Mouse (Mus musculus): Measurements from ENCODE around the gene Cul9. TPM values are rescaled to one million over a fixed set of nuclear protein-coding genes. Genes with fewer than 3 reads are reported as not detected.
"Not testable (repeated sequence)": the region's sequence is repeated elsewhere in the genome, so short reads cannot be mapped to it uniquely, and the experiment has no call there.

The Cul9 gene
- total RNA-seq (2021), result 10 to 100 TPM; 13.8 to 18.8 TPM

GRCm38 (mm10) chr17:46545813-46546564 is at the start of gene Cul9:
TSS of gene Cul9 (minus strand) at chr17:46546388.
- DNase-seq, result peak; percentile 80 to 87
- intact Hi-C loops (cut with DNase I), result no loop called here

- intact Hi-C loops (cut with DNase I), result no loop called here
- DNase-seq, result no peak
These were observed 49.1 kb upstream of the Cul9 start for GRCm38 (mm10) chr17:46595336-46595735.

- no peak for DNase-seq
- intact Hi-C loops (cut with DNase I), result no loop called here
These were observed 48.4 kb upstream of the Cul9 start for GRCm38 (mm10) chr17:46594606-46595005.

DNA sequence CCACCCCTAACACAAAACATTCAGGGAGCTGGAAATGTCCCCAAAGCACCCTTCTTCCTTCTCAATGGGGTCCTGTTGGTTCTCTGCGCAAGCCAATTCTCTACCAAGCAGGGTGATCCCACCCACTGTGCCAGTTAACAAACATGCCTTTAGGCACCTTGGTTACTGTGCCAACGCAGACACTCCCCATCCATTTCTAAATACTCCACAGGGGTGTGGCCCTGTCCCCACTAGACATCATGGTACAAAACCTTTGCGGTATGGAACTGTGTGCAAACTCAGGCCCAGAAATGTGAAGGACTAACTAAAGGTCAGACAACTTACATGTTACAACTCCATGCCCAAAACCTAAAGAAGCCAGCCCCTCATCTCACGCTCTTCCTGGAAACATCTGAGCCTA is 46.9 kb upstream of the Cul9 start:
- intact Hi-C loops (cut with DNase I), result no loop called here
- no peak for DNase-seq

DNA sequence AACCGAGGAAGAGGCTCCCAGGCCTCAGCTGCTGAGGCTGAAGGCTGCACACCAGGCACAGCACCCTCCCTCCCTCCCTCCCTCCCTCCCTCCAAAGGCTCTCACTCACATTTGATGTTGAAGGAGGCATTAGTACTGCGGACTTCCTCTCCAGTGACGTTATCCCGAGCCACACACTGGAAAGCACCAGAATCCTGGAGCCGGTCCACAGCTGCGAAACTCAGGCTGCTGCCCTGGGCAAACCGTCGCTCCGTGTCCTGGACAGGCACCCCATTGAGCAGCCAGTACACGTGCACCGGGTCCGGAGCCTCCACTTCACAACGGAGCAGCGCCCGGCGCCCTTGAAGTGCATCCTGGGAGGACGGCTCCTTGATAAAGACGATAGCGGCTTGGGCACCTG is 45.2 kb upstream of the Cul9 start:
- DNase-seq, result peak; percentile 34 to 37
- intact Hi-C loops (cut with DNase I), result no loop called here

- intact Hi-C loops (cut with DNase I), result no loop called here
- DNase-seq, result no peak
These were observed 44.3 kb upstream of the Cul9 start for GRCm38 (mm10) chr17:46590439-46590838.

GRCm38 (mm10) chr17:46589635-46590314 is 43.6 kb upstream of the Cul9 start:
- intact Hi-C loops (cut with DNase I), result loop anchor here (1.0 kb wide), 1 partner anchor 64 kb away; no protein-coding TSS in a partner anchor
- no peak for DNase-seq

- DNase-seq, result no peak
- intact Hi-C loops (cut with DNase I), result loop anchor here (1.0 kb wide), 1 partner anchor 64 kb away; no protein-coding TSS in a partner anchor
These were observed 42.7 kb upstream of the Cul9 start for GRCm38 (mm10) chr17:46588913-46589312.

DNA sequence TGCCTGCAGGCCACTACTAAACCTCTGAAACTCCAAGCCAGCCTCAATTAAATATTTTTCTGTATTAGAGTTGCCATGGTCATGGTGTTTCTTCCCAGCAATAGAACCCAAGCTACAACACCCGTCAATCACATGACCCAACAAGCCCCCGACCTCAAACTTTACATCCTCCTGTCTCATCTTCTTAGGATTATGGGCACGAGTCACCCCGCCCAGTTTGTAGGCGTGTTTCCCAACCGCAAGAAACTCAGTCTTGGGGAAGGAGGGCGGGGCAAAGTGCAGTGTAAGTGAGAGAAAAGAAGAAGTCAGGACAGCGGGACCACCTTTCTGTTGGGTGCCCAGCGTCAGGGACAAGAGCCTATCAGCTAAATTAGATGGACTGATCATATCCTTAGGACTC is 42.0 kb upstream of the Cul9 start:
- intact Hi-C loops (cut with DNase I), result no loop called here
- DNase-seq, result no peak

GRCm38 (mm10) chr17:46586327-46586726 is 40.1 kb upstream of the Cul9 start:
- intact Hi-C loops (cut with DNase I), result no loop called here
- no peak for DNase-seq

DNA sequence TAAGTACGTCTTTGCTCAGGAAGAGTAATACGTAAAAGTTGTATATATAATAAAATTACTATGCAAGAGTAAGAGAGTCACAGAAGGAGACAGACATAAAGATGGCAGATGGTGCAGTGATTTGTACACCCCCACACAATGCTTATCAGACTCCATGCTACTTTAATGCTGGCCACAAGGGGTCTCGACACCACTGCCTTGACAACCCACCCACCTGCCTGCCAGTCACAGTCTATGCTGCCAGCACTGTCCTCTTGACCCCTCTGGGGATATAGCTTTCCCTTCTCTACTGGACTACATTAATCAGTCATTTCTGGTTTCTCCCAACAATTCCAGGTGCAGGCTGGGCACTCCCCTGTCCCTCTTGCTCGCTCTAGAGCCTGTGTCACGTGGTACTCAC is 32.5 kb upstream of the Cul9 start:
- DNase-seq, result no peak
- intact Hi-C loops (cut with DNase I), result no loop called here

GRCm38 (mm10) chr17:46576070-46576469 is 29.9 kb upstream of the Cul9 start:
- DNase-seq, result peak in 1 of 2 experiments; percentile 40
- intact Hi-C loops (cut with DNase I), result no loop called here

DNA sequence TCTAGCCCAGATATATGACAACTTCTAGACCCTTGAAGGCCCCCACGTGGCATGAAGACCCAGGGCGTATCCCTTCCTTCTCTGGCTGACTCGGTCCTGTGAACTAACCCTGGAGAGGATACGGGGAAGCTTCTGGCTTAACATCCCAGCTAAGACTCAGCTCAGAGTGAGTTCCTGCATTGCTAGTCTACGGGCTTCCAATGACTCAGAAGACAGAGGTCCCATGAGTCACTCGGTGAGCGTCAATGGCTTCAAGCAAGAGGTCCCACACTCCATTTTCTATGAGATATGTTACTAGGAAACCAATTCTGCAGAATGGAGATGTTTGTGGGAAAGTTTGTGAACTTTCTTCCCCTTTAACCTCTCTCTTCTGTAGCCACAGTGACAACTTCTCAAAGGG is 28.3 kb upstream of the Cul9 start:
- no peak for DNase-seq
- intact Hi-C loops (cut with DNase I), result no loop called here

- no peak for DNase-seq
- intact Hi-C loops (cut with DNase I), result no loop called here
These were observed 24.8 kb upstream of the Cul9 start for GRCm38 (mm10) chr17:46571005-46571404.

GRCm38 (mm10) chr17:46559146-46559545 is 13.0 kb upstream of the Cul9 start:
- no peak for DNase-seq
- intact Hi-C loops (cut with DNase I), result loop anchor here (5.0 to 10.0 kb wide), 2 partner anchors 78 to 146 kb away; partner anchors contain the start of gene Ppp2r5d

DNA sequence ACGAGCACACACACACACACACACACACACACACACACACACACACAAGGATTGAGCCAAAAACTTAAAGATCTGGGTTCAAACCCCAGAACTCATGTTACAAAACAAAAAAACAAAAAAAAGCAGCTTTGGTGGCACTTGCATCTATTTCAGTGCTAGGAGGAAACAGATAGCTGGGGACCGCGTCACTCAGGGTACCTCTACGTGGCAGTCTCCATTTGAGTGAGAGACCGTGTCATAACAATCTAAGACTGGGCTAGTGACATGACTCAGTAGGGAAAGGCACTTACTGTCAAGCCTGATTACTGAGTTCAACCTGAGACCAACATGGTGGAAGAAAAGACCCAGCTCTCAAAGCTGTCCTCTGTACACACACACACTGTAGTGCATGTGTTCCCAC is 12.0 kb upstream of the Cul9 start:
- intact Hi-C loops (cut with DNase I), result loop anchor here (5.0 to 10.0 kb wide), 2 partner anchors 79 to 147 kb away; partner anchors contain the start of gene Ppp2r5d

GRCm38 (mm10) chr17:46557321-46557720 is 11.1 kb upstream of the Cul9 start:
- DNase-seq, result not testable (repeated sequence)
- intact Hi-C loops (cut with DNase I), result loop anchor here (5.0 to 10.0 kb wide), 2 partner anchors 80 to 147 kb away; partner anchors contain the start of gene Ppp2r5d

More for the DNA sequence above, 12.0 kb upstream of the Cul9 start:
- no peak for DNase-seq

DNA sequence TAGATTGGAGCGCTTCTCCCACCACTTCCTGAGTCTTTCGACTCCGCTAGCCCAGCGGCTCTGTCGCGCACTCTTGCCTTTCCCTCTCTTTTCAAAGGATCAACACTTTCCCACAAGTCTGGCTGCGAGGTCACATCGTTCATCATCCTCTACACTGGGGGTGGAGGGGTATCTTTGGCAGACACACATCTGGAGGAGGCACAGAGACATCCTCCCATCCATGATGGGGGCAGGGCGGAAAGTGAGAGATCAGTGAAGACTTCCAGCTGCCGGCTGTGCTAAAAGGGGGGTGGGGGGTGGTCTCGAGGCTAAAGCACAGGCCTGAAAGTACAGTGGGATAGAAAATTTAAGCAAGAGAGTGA is 10.4 kb upstream of the Cul9 start:
- intact Hi-C loops (cut with DNase I), result loop anchor here (5.0 to 10.0 kb wide), 2 partner anchors 81 to 148 kb away; partner anchors contain the start of gene Ppp2r5d
- DNase-seq, result no peak

DNA sequence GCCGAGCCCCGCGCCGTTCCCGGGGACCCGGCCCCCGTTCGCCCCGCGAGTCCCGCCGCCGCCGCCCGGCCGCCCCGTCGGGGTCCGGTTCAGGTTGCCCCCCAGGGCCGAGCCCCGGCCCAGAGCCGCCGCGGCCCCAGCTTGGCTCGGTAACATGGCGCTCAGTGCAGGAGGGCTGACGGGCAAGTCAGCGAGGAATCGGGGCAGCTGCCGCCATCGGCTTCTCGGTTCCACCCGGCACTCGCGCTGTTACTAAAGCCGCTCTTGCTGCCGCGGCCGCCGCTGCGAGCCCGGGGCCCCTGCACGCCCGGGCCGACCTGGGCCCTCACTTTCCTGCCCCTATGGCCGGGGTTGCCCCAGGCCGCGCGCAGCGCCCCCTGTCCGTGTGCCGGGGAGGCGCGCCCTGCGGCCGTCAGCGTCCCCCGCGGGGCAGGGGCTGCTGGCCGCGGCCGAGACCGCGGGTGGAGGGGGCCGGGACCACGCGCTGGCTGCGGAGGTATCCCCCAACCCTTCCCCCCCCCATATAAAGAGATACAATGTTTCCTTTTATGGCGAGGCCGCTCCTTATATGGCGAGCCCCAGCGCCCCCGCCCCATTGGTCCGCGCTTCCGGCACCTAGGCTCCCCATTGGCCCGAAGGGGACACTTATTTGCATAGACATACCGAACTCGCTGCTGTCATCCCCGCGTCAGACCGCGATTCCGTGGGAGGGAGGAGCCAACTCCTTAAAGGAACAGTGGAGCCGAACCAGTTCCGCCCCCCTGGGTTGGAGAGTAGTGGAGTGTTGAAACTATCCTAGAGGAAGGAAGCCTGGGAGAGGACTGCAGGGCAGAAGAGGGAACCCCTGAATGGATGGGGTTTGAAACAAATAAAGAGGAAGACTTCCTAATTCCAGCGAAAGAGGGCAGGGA is 9.7 kb upstream of the Cul9 start, which contains the start of gene Srf:
Srf (minus strand) TSS at position 503 of the 911 bp plus-strand sequence.
- intact Hi-C loops (cut with DNase I), result loop anchor here (5.0 to 10.0 kb wide), 2 partner anchors 81 to 149 kb away; partner anchors contain the start of gene Ppp2r5d
- DNase-seq, result peak; percentile 97 to 98

DNA sequence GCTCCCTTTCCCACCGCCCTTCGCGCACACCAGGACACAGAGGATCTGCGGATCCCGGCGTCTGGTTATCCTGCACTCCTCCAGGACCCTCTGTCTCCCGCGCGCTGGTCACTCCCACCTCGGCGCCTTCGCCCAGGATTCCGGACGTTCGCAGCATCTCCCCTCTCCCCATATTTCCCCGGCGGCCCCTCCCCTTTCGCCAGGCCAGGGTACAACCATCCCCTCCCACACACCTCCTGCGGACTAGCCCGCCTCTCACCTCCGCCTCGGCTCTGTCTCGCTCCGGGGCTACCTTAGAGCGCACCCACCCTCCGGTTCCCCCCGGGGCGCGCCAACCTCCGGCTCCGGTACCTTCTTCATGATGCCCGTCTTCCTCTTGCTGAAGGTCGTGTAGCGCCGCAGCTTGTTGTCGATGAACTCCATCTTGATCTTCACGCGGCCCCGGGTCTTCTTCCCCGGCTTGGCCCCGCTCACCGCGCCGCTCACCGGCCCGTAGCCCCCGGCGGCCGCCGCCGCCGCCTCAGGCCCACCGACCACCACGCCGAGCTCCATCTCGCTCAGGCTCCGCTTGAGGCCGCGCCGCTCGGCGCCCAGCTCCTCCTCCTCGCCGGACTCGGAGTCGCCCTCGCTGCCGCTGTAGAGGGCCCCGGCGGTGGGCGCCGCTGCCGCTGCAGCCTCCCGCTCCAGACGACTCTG is 8.9 kb upstream of the Cul9 start:
- peak in 1 of 2 experiments; percentile 70 for DNase-seq
- intact Hi-C loops (cut with DNase I), result loop anchor here (5.0 to 10.0 kb wide), 2 partner anchors 82 to 150 kb away; partner anchors contain the start of gene Ppp2r5d
